ENCODE assay signal across 7 mouse cellular contexts in genomic region chr8:94191101-94191691, GRCm38 (mm10). TPM values are rescaled to one million over a fixed set of nuclear protein-coding genes. Genes with fewer than 3 reads are reported as not detected.
DNase-seq lines count a peak whose midpoint lies in the region; ATAC-seq lines count a peak whose summit lies in the region.

No protein-coding gene starts in this region.

- H3K9me3 ChIP-seq in heart, embryonic 16.5 days (replicated peaks; ENCODE audit: control insufficient read depth, low read length): no peaks in the 10 kb centered on the region

- H3K27me3 ChIP-seq in heart, embryonic 16.5 days (ENCODE audit: control insufficient read depth, insufficient read depth, low read length): no peaks in the 10 kb centered on the region; the same call in 1 of the 2 replicates

- H3K4me3 ChIP-seq in heart, embryonic 16.5 days (ENCODE audit: low read length): peak overlapping the region; percentile 39
- H3K4me3 ChIP-seq in macrophage (ENCODE audit: inconsistent target): no peak overlapping the region

- intact Hi-C loops in left cerebral cortex, postnatal 4 days (cut with DNase I): no loop called here

- 0 out of 2 replicates have a peak overlapping the region, but pooled peaks have one; percentile 38 for H3K9ac ChIP-seq in heart, embryonic 16.5 days (ENCODE audit: low read length)

- peak; percentile 79 for DNase-seq in adrenal gland, adult 8-10 months
- DNase-seq in kidney, postnatal 10 days: peak; percentile 92
- peak; percentile 82 to 84 for DNase-seq in spleen, postnatal 36 days (ENCODE audit: low spot score in 2 of 2)
- no peak for DNase-seq in left cerebral cortex, postnatal 4 days

- peak overlapping the region; percentile 65 for H3K4me2 ChIP-seq in heart, embryonic 16.5 days (ENCODE audit: low read depth, low read length)

- H3K27ac ChIP-seq in heart, embryonic 16.5 days (ENCODE audit: low read length): no peak overlapping the region
- H3K27ac ChIP-seq in macrophage: peak overlapping the region; percentile 78

- ATAC-seq in erythroblast, adult 5-6 weeks (replicated peaks; ENCODE audit: low FRiP score, poor library complexity, severe bottlenecking): 0 out of 2 replicates have a peak, but pooled peaks have one; percentile 50
- no peak; the same call in 1 of the 2 replicates for ATAC-seq in heart, embryonic 16.5 days (replicated peaks; ENCODE audit: extremely low read depth, insufficient read depth, low FRiP score)

- no peaks in the 10 kb centered on the region for H3K79me2 ChIP-seq in macrophage (ENCODE audit: inconsistent target)

- WGBS in heart, embryonic 16.5 days: 27% methylated on average over 21 of the region's 21 CpGs
- WGBS in macrophage (ENCODE audit: missing documents): 6% methylated on average over 21 of the region's 21 CpGs

- H3K4me1 ChIP-seq in heart, embryonic 16.5 days (ENCODE audit: control insufficient read depth, insufficient read depth, low read length): peaks cover 7% of the 10 kb centered on the region; the same call in 1 of the 2 replicates

- H3K36me3 ChIP-seq in heart, embryonic 16.5 days (ENCODE audit: control insufficient read depth, insufficient read depth): no peaks in the 10 kb centered on the region
- no peaks in the 10 kb centered on the region for H3K36me3 ChIP-seq in macrophage (ENCODE audit: inconsistent target)

RNA-seq across cellular contexts. Expression of gene Mt1, which starts 12.3 kb away (rescaled TPM):
- total RNA-seq in adrenal gland, adult 8-10 months (2022): 100 to 1,000 TPM; 179 to 332 (median 286) TPM
- total RNA-seq in erythroblast, adult 5-6 weeks (2015; ENCODE audit: low replicate concordance): 59.6 and 67.9 TPM in 2 replicates
- total RNA-seq in erythroblast, adult 5-6 weeks (2017; ENCODE audit: low replicate concordance): 13.0 and 63.6 TPM in 2 replicates
- 662 and 667 TPM in 2 replicates for polyA plus RNA-seq in heart, embryonic 16.5 days (2015; fragmentation: Nextera tagmentation; extraction: Ambion mirVana)
- 100 to 1,000 TPM in 6 of 26 experiments, 10 to 100 TPM in 14, 1 to 10 TPM in 6; 6.3 to 198 (median 42.8) TPM for total RNA-seq in macrophage (2018; cell fraction: chromatin; rRNA removed)
- total RNA-seq in macrophage (2018; cell fraction: cytosol; rRNA removed): 100 to 1,000 TPM in 18 of 26 experiments, 10 to 100 TPM in 8; 53.4 to 670 (median 263) TPM
- 100 to 1,000 TPM in 12 of 26 experiments, 10 to 100 TPM in 14; 11.4 to 354 (median 57.9) TPM for total RNA-seq in macrophage (2018; cell fraction: nucleus; rRNA removed)
- polyA plus RNA-seq in macrophage (2018): 337 to 418 TPM (median 412 TPM) in 3 replicates
- 10 to 100 TPM; 40.5 to 51.0 TPM for total RNA-seq in left cerebral cortex, postnatal 4 days (2021)

RNA-seq across cellular contexts. Expression of gene Mt2, which starts 18.7 kb away (rescaled TPM):
- 100 to 1,000 TPM; 120 to 244 (median 215) TPM for total RNA-seq in adrenal gland, adult 8-10 months (2022)
- 17.7 and 46.2 TPM in 2 replicates for total RNA-seq in erythroblast, adult 5-6 weeks (2015; ENCODE audit: low replicate concordance)
- 11.3 and 34.4 TPM in 2 replicates for total RNA-seq in erythroblast, adult 5-6 weeks (2017; ENCODE audit: low replicate concordance)
- polyA plus RNA-seq in heart, embryonic 16.5 days (2015; fragmentation: Nextera tagmentation; extraction: Ambion mirVana): 58.8 and 59.5 TPM in 2 replicates
- 10 to 100 TPM in 11 of 26 experiments, 1 to 10 TPM in 6, not detected in 9; 2.7 to 50.7 (median 16.8) TPM for total RNA-seq in macrophage (2018; cell fraction: chromatin; rRNA removed)
- 100 to 1,000 TPM in 11 of 26 experiments, 10 to 100 TPM in 11, 1 to 10 TPM in 4; 4.3 to 579 (median 54.0) TPM for total RNA-seq in macrophage (2018; cell fraction: cytosol; rRNA removed)
- total RNA-seq in macrophage (2018; cell fraction: nucleus; rRNA removed): 100 to 1,000 TPM in 2 of 26 experiments, 10 to 100 TPM in 13, 1 to 10 TPM in 9, not detected in 2; 1.4 to 360 (median 20.6) TPM
- polyA plus RNA-seq in macrophage (2018): 23.3 to 71.9 TPM (median 36.5 TPM) in 3 replicates
- 10 to 100 TPM; 48.9 to 50.5 TPM for total RNA-seq in left cerebral cortex, postnatal 4 days (2021)

RNA-seq across cellular contexts. Expression of gene Nup93, which starts 23.2 kb away (rescaled TPM):
- 10 to 100 TPM; 14.4 to 19.4 (median 17.0) TPM for total RNA-seq in adrenal gland, adult 8-10 months (2022)
- total RNA-seq in erythroblast, adult 5-6 weeks (2015; ENCODE audit: low replicate concordance): 6.5 and 6.9 TPM in 2 replicates
- total RNA-seq in erythroblast, adult 5-6 weeks (2017; ENCODE audit: low replicate concordance): 8.6 and 11.0 TPM in 2 replicates
- polyA plus RNA-seq in heart, embryonic 16.5 days (2015; fragmentation: Nextera tagmentation; extraction: Ambion mirVana): 58.9 and 60.3 TPM in 2 replicates
- total RNA-seq in macrophage (2018; cell fraction: chromatin; rRNA removed): 10 to 100 TPM; 15.9 to 92.2 (median 65.2) TPM
- total RNA-seq in macrophage (2018; cell fraction: cytosol; rRNA removed): 10 to 100 TPM; 14.2 to 25.0 (median 20.7) TPM
- 10 to 100 TPM; 14.9 to 64.7 (median 34.3) TPM for total RNA-seq in macrophage (2018; cell fraction: nucleus; rRNA removed)
- polyA plus RNA-seq in macrophage (2018): 20.6 to 35.1 TPM (median 24.9 TPM) in 3 replicates
- 10 to 100 TPM; 51.0 to 52.1 TPM for total RNA-seq in left cerebral cortex, postnatal 4 days (2021)

RNA-seq across cellular contexts. Expression of gene Mt3, which starts 38.8 kb away (rescaled TPM):
- 10 to 100 TPM in 2 of 4 experiments, 1 to 10 TPM in 2; 7.4 to 11.2 (median 9.6) TPM for total RNA-seq in adrenal gland, adult 8-10 months (2022)
- not detected in 2 replicates for total RNA-seq in erythroblast, adult 5-6 weeks (2015; ENCODE audit: low replicate concordance)
- total RNA-seq in erythroblast, adult 5-6 weeks (2017; ENCODE audit: low replicate concordance): not detected in 2 replicates
- 57.4 and 68.9 TPM in 2 replicates for polyA plus RNA-seq in heart, embryonic 16.5 days (2015; fragmentation: Nextera tagmentation; extraction: Ambion mirVana)
- total RNA-seq in macrophage (2018; cell fraction: chromatin; rRNA removed): not detected
- not detected for total RNA-seq in macrophage (2018; cell fraction: cytosol; rRNA removed)
- total RNA-seq in macrophage (2018; cell fraction: nucleus; rRNA removed): not detected
- polyA plus RNA-seq in macrophage (2018): not detected in 3 replicates
- 100 to 1,000 TPM; 204 to 210 TPM for total RNA-seq in left cerebral cortex, postnatal 4 days (2021)

RNA-seq across cellular contexts. Expression of gene Mt4, which starts 54.2 kb away (rescaled TPM):
- total RNA-seq in adrenal gland, adult 8-10 months (2022): not detected
- total RNA-seq in erythroblast, adult 5-6 weeks (2015; ENCODE audit: low replicate concordance): not detected in 2 replicates
- total RNA-seq in erythroblast, adult 5-6 weeks (2017; ENCODE audit: low replicate concordance): not detected in 2 replicates
- polyA plus RNA-seq in heart, embryonic 16.5 days (2015; fragmentation: Nextera tagmentation; extraction: Ambion mirVana): not detected in 2 replicates
- total RNA-seq in macrophage (2018; cell fraction: chromatin; rRNA removed): not detected
- not detected for total RNA-seq in macrophage (2018; cell fraction: cytosol; rRNA removed)
- not detected for total RNA-seq in macrophage (2018; cell fraction: nucleus; rRNA removed)
- not detected in 3 replicates for polyA plus RNA-seq in macrophage (2018)
- not detected for total RNA-seq in left cerebral cortex, postnatal 4 days (2021)
